Mouse (Mus musculus) heart, postnatal 14 days (tissue): ENCODE measurements around the gene Rpl19. TPM values are rescaled to one million over a fixed set of nuclear protein-coding genes. Genes with fewer than 3 reads are reported as not detected.

ENCODE experiments used
- DNase-seq, 2 experiments: peaks; one replicate each; pipeline ENCODE4 v3.0.0; 2021 to 2022
- intact Hi-C: fragments of 180-260 bp; cut with DNase I; formaldehyde crosslinking; loops from one replicate; pipeline ENCODE4 v1.15.1; 2025
- total RNA-seq, 2 experiments: library from RNA; stranded (reverse); gene quantifications; 2 replicates each; pipeline ENCODE4 v1.2.3; 2021

Rpl19 gene
- total RNA-seq, 2 experiments from 2014 or later: 538 to 580 TPM

DNA sequence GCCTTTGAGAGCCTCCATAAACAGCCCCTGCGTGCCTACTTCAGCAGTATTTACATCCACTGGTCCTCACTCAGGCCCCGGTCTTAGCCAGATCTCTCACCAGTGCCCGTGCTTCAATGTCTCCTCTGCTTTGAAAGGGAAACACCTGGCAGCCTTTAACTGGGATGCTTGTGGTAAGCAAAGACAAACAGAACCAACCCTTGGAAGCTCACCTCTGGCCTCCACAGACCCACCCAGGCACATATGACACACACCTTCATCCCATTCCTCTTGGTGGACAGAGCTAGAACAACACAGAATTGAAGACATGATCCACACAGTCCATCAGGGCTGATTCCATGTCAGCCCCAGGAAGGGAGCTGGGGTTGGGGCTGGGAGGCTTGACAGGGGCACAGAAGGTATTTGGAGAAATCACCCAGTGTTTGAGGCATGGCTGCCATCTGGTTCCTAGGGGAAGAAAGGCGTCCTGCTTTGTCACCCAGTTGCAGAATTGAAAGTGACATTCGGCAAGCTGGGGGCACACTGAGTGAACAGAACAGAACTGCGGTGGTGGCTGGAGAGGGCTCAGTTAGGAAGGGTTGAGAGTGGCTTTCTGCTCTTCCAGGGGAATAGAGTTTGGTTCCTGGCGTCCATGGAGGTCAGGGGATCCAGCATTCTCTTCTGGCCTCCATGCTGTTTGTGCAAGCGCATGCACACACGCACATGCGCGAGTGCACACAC, 28.3 kb upstream of the Rpl19 start:
- DNase-seq: no peak
- intact Hi-C loops: no loop called here

DNA sequence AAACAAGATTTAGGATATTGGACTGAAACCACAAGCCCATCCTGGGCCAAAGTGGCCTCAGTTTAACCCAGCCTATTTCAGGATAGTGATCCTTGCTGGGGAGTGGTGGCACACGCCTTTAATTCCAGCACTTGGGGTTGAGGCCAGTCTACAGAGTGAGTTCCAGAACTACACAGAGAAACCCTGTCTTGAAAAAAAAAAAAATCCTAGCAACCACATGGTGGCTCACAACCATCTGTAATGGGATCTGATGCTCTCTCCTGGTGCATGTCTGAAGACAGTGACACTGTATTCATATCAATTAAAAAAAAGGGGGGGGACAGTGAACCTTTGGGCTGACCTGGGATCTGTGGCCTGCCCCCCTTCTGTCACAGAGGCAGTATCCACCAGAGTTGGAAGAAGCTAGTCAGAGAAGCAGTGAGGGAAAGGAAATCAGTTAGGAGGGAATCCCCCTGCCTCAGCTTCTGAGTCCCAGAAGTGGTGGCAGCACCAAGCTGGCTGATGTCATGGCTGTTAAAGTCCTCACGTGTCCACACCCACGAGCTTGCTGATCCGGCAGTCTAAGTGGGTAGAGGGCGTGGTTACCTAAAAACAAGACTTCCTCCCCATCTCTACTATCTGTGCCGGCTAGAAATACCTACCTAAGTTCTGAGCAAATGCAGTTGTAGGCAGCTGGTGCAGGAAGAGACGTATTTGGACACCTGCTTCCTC, 27.5 kb upstream of the Rpl19 start:
- DNase-seq: no peak
- intact Hi-C loops: no loop called here

DNA sequence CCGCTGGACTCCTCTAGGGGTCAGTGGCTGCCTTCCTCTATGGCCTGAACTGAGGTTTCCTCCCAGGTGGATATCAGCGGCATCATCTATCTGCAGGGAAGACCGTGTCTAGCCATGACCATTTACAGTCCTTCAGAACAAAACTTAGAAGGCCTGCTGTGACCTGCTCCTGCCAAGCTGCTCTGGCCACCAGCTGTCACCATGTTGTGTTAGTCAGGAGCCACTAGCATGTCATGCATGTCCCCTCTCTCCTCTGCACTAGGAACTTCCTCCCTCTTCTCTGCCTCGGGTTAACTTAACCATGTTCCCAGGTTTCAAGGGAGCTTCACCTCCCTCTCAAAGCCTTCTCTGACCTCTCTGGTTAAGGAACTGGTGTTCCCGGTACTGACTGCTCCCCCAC, 26.8 kb upstream of the Rpl19 start:
- intact Hi-C loops: no loop called here
- DNase-seq: no peak

GRCm38 (mm10) chr11:98000378-98001140, 26.0 kb upstream of the Rpl19 start:
- DNase-seq: no peak
- intact Hi-C loops: no loop called here

GRCm38 (mm10) chr11:98001351-98001824, 25.1 kb upstream of the Rpl19 start:
- no peak for DNase-seq
- intact Hi-C loops: no loop called here

DNA sequence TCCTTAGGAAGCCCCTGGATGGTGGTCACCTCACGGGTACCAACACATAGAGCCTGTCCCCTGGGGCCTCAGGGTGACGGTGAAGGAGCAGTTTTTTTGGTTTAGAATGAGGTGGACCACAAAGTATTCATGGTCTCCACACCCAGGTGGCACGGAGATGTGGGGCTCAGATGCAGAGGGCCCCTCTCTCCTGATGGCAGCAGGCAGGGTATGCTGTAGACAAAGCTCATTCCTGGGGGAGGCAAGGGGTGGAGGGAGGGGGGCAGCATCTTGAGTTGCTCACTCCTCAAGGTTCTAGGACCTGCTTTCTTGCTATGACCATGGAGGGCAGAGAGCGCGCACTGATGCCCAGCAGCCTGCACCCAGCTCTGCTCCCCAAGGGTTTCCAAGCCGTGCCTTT, 24.5 kb upstream of the Rpl19 start:
- intact Hi-C loops: no loop called here

GRCm38 (mm10) chr11:98002627-98003026, 23.9 kb upstream of the Rpl19 start:
- DNase-seq: peak; percentile 80 to 87
- intact Hi-C loops: no loop called here

More for the DNA sequence above, 24.5 kb upstream of the Rpl19 start:
- no peak for DNase-seq

DNA sequence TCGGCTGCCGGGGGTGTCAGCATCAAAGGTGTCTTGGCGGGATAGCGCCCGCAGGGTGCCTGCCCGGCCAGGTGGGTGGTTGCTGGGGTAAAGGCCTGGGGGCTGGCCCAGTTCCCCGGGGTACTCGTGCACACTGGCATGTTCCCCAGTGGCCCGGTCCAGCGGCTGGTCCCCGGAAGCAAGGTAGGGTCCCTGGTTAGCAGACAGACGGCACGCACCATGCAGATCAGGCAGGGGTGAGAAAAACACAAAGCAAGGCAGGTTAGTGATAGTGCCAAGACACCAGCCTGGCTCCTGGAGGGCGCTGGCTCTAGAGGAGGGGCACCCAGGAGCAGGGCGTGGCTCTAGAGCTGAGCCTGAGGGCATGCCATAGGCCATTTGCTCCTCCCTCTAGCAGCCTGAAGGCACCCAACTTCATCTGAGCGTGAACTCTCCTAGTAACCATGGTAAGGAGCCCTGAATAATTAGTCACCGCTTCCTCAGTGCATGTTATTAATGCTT, 23.3 kb upstream of the Rpl19 start:
- DNase-seq: no peak
- intact Hi-C loops: no loop called here

DNA sequence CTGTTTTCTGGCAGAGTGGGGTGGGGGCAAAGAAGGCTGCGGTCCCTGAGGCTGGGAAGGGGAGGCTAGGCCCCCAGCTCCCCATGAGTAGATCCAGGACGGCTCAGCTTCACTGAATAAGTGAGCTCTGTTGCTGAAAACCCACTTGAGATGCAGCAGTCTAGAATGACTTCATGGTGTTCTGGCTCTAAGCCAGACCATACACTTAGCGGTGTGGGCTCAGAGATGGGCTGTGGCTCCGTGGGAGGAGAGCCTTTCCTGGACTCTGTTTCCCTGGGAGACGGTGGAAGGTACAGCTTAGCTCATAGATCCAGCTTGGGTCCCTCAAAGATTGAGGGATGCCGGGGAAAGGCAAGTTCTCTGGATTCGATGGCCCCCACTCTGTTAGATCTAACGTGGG, 22.3 kb upstream of the Rpl19 start:
- intact Hi-C loops: no loop called here
- DNase-seq: no peak

GRCm38 (mm10) chr11:98005076-98005475, 21.4 kb upstream of the Rpl19 start:
- intact Hi-C loops: no loop called here
- no peak for DNase-seq

DNA sequence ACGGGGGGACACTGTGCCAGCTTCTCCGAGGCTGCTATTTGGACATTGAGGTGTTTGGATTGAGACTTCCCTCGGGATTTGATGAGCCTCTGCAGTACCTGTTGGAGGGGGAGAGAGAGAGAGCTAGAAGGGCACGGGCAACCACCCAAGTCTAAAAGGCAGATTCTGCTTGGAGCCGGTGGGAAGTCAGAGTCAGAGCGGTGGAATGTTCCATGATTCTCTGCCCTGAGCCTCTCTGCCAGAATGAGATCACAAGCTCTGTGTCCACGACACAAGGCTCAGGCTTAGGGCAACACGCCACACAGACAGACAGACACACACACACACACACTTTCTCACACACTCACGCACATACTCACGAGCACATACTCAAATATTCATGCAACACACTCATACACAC, 20.8 kb upstream of the Rpl19 start:
- intact Hi-C loops: no loop called here
- peak; percentile 57 to 76 for DNase-seq

- intact Hi-C loops: no loop called here
These were observed 18.4 kb upstream of the Rpl19 start for GRCm38 (mm10) chr11:98008087-98008486.

GRCm38 (mm10) chr11:98011716-98012115, 14.8 kb upstream of the Rpl19 start:
- no peak for DNase-seq
- intact Hi-C loops: no loop called here

More at GRCm38 (mm10) chr11:98008087-98008486, 18.4 kb upstream of the Rpl19 start:
- no peak for DNase-seq

DNA sequence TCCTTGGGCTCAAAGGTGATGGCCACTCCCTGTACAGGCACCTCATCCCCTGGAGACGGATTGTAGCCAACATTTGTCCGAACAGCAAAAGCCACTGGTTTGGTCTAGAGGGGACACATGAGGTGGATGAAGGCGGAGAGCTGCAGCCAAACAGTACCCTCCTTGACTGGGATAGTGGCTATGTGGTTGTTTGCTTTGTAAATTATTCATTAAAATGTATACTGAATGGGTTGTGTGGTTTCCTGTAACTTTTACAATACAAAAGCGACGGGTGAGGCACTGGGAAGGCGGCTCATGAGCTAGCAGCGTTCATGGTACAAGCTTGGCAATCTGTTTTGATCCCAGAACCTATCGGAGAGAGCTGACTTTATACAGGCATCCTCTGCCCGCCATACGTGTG, 13.7 kb upstream of the Rpl19 start:
- DNase-seq: no peak
- intact Hi-C loops: no loop called here

GRCm38 (mm10) chr11:98016177-98016576, 10.3 kb upstream of the Rpl19 start:
- intact Hi-C loops: no loop called here

GRCm38 (mm10) chr11:98016824-98017223, 9.7 kb upstream of the Rpl19 start:
- intact Hi-C loops: no loop called here
- no peak for DNase-seq

More at GRCm38 (mm10) chr11:98016177-98016576, 10.3 kb upstream of the Rpl19 start:
- no peak for DNase-seq

DNA sequence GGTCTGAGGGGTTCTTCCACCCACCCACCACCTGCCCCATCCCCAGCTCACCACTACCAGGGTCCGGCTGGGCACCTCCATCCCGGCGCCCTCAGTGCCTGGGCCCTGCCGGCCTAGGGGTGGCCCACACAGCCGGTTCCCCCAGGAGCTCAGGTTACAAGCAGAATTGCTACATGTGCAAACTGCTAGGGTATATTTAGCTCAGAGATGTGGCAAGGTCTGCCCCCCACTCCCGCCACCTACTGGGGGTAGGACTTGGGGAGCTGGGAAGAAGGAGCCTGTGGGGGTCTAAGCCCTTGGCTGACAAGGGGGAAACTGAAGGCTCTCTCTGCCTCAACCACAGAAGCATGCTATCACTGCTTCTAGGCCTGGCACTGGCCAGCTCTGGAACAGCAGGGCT, 8.3 kb upstream of the Rpl19 start:
- DNase-seq: no peak
- intact Hi-C loops: no loop called here

DNA sequence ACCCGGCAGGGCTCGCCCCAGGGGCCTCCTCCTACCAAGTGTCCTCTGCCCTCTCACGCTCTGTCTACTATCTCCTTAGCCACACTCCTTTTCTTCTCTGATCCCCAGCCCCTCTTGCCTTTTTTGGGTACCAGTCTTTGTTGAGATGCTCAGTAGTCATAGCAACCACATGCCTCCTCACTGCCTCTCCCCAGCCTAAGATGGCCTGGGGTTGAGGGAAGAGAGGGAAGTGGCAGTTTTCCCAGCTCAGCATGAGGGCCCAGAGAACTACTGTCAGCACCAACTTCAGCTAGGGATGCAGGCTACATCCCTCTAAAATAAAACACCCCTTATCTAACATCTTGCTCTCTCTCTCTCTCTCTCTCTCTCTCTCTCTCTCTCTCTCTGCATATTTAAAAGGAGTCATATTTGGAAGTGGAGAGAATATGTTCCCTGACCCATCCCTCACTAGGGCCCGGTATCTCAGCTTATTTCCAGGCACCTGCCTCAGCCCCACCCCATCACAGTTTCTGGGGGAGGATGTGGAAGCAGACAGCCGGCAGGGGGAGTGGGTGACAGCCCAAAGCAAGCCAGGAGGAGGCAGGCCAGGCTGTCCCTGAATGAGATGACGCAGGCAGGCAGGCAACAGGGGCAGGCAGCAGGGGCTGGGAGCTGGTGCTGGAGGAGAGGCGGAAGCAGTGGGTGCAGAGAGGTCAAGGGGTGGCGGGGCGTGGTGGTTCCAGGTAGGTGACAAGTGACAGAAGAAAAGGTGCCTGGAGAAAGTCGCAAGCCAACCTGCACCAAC, 7.5 kb upstream of the Rpl19 start:
- intact Hi-C loops: no loop called here
- no peak for DNase-seq

GRCm38 (mm10) chr11:98019883-98020610, 6.5 kb upstream of the Rpl19 start:
- intact Hi-C loops: no loop called here
- DNase-seq: no peak

DNA sequence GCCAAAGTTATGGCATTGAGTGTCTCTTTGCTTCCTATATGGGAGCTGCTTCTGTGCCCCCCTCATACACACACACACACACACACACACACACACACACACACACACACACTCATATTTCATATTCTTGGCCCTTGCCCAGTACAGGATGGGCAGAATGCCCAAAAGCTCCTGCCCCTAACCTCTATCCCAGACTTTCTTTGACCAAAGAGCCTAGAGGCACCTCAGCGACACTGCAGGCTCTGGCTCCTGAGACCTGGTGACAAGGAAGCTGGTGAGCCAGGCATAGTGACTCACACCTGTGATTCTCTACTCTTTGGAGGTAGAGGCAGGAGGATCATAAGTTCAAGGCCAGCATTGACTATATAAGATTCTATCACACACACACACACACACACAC, 5.8 kb upstream of the Rpl19 start:
- DNase-seq: no peak
- intact Hi-C loops: no loop called here
